11 mouse cellular contexts compared by ENCODE assay signal in the genomic region with DNA sequence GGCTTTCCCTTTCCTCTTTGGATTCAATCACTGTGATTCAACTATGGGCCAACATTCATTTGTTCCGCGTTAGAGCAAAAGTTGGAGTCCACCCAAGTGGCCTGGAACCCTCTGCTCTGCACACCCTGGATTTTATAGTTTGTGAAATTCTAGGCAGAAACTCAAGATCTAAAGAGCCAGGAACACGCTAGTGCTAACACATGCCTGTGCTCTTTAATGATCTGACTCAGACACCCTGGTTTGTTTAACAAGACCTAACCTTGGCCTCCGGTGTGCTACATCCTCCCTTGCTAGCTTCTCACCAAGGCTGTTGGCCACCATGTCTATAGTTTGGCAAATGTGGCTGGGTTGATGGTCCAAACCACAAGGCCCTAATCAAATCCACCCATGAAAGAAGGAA. TPM values are rescaled to one million over a fixed set of nuclear protein-coding genes. Genes with fewer than 3 reads are reported as not detected.
DNase-seq lines count a peak whose midpoint lies in the region.
"Had no signal": no experiment of that assay in that cellular context is flagged by ENCODE, and none has a peak within 500 bp of the region (broad histone marks: within the 10 kb centered on the region; RNA-seq: fewer than 3 reads in every experiment).

No protein-coding gene starts in this region.

- DNase-seq in heart, adult 11 months: peak; percentile 93
- DNase-seq in heart, postnatal 4 days: no peak
- DNase-seq in urinary bladder, postnatal 36 days (ENCODE audit: low spot score in 2 of 2): peak; percentile 19 to 26
- DNase-seq in urinary bladder, adult 2 months (ENCODE audit: low spot score): no peak
- peak; percentile 35 for DNase-seq in gastrocnemius, postnatal 10 days
- no peak for DNase-seq in layer of hippocampus, adult 9-11 months
- no peak for DNase-seq in right cerebral cortex, postnatal 36 days (ENCODE audit: low spot score in 2 of 2)
- DNase-seq in embryo, embryonic 11 days: no peak
- DNase-seq: cerebellum, adult 9-10 months; kidney, postnatal 36 days had no signal

RNA-seq across cellular contexts. Expression of gene Hopx, which starts 34.2 kb away (rescaled TPM):
- total RNA-seq in heart, postnatal 4 days (2021): 100 to 1,000 TPM; 432 to 451 TPM
- 66.3 and 93.9 TPM in 2 replicates for polyA plus RNA-seq in urinary bladder, adult 2 months (2012; rRNA removed)
- total RNA-seq in gastrocnemius, postnatal 10 days (2021): 10 to 100 TPM; 11.2 to 13.9 TPM
- total RNA-seq: G1E had no signal
- polyA plus RNA-seq: G1E had no signal

Comparison
In these comparisons a context has a peak if more than half of its experiments do, and no peak if none do; other contexts are left out.
1. DNase-seq: peak in heart, adult 11 months (single experiment), urinary bladder, postnatal 36 days (2 of 2) and gastrocnemius, postnatal 10 days (single experiment); none in heart, postnatal 4 days (single experiment), urinary bladder, adult 2 months (single experiment), layer of hippocampus, adult 9-11 months (single experiment), right cerebral cortex, postnatal 36 days (0 of 2) and embryo, embryonic 11 days (single experiment).
2. RNA of gene Hopx, which starts 34.2 kb away (total RNA-seq): 432 to 451 TPM in heart, postnatal 4 days; 11.2 to 13.9 TPM in gastrocnemius, postnatal 10 days; every median in the first group is over 10 times any median in the second.